Mouse (Mus musculus) macrophage (primary cell): ENCODE data around the gene Farp2. TPM values are rescaled to one million over a fixed set of nuclear protein-coding genes. Genes with fewer than 3 reads are reported as not detected.

Experiments
- polyA plus RNA-seq: library from polyadenylated mRNA; stranded (reverse); fragments of 250-400 nt; gene quantifications from 3 replicates; pipeline ENCODE4 v1.2.4, GENCODE M21; 2018; ENCODE audit warnings: inconsistent platforms

The Farp2 gene
- polyA plus RNA-seq, 1 experiment from 2014 or later = 1.7 TPM

Other genes with a start within 250 kb of the Farp2 start
- gene Mterf4, start 206.2 kb upstream of the Farp2 start, polyA plus RNA-seq = 9.7 to 12.9 TPM (median 12.8 TPM) in 3 replicates
- 20.2 to 21.5 TPM (median 20.8 TPM) in 3 replicates for gene Ppp1r7, start 169.2 kb upstream of the Farp2 start, polyA plus RNA-seq
- gene Pask, start 168.6 kb upstream of the Farp2 start, polyA plus RNA-seq = 0.56 to 2.4 TPM (median 0.61 TPM) in 3 replicates
- gene Ano7, start 138.1 kb upstream of the Farp2 start, polyA plus RNA-seq = 0.28 TPM in 1 of 3 replicates, not detected in the others
- 89.3 to 145 TPM (median 94.5 TPM) in 3 replicates for gene Hdlbp, start 33.3 kb upstream of the Farp2 start, polyA plus RNA-seq
- gene Stk25, start 146.6 kb downstream of the Farp2 start, polyA plus RNA-seq = 28.4 to 40.0 TPM (median 31.3 TPM) in 3 replicates
- not detected in 3 replicates for gene Bok, start 173.6 kb downstream of the Farp2 start, polyA plus RNA-seq
- 35.6 to 47.4 TPM (median 36.8 TPM) in 3 replicates for gene Atg4b, start 239.4 kb downstream of the Farp2 start, polyA plus RNA-seq
- gene Thap4, start 242.8 kb downstream of the Farp2 start, polyA plus RNA-seq = 19.4 to 27.1 TPM (median 20.8 TPM) in 3 replicates